Mouse (Mus musculus): ENCODE data around the gene Tcaf3.

The Tcaf3 gene

DNA sequence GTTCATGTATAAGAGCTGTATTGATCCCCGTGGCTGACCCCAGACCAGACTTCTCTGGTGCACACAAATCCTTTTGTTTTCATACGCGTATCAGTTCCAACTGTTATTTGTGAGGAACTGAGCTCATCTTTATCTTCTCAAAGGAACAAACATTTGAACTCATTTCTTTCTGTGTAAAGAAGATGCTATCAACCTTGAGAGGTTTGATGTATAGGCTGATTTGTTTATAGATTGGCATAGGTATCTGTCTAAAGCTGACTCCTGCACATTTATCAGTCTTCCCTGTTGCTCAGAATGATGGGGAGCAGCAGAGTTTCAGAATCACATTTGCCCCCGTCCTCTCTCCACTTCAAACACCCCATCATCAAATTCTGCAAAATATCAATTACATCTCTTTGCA is at the start of gene Tcaf3:
Tcaf3 (minus strand) TSS at position 101 of the 400 bp plus-strand sequence.
- no peak for DNase-seq (ENCODE audit: low spot score in 2 of 2)

DNA sequence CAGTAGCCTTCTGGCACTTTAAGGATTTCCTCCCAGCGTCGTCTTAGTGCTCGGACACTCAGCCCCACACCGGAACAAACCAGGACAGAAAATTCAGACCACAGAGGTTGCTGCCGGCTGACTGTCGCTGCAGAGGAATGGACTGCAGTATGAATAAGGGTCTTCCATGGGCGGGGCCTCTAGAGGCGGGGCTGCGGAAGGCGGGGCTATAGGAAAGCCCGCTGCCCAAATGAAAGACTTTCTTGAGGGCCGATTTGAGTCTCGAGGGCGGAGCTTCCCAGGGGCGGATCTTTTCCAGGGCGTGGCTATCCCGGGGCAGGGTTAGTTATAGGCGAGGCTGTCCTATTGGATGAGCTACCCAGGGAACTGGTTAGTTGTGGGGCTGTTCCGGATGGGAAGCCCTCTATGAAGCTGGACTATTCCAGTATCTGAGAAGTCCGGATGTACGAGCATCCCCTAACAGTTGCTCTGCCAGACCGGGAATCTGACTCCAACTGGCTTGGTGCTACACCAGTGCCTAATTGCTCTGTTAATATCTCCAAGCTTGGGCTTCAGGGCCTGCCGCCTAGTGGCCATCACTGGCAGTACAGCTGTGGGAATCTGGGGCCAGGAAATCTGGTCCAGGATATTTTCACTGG is 47.5 kb upstream of the Tcaf3 start, which contains the start of gene Tcaf2:
Tcaf2 (minus strand) TSS at position 343 of the 638 bp plus-strand sequence.
- peak; percentile 34 to 55 for DNase-seq (ENCODE audit: low spot score in 2 of 2)

DNA sequence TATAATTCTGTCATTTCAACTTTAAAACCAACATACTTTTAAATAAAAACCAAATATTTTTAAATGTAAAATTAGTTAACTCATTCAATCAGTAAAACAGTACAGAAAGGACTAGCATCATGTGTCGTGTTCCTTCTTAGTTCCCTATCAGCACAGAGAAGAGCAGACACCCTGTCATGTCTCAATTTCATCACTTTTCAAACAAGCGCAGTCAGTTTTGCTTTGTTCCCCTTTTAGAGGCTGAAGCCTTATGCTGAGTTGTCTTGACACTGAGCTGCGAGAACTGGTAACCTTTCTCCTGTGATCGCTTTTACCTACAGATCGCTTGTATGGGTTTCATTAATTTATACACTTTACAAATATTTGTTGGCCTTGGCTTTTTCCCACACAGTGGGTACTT is 36.9 kb upstream of the Tcaf3 start:
- no peak for DNase-seq (ENCODE audit: low spot score in 2 of 2)

DNA sequence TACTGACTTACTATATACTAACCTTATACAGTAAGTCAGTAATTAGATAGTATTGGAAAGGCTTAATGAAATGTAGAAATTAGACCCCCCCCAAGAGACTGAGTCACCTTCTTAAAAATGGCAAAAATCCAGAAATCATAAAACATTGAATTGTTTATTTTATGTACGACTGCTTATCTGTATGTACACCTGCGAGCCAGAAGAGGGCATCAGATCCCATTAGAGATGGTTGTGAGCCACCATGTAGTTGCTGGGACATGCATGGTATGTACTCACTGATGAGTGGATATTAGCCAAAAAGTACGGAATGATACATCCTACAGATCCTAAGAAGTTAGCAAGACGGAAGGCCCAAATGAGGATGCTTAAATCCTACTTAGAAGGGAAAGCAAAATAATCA is 33.9 kb upstream of the Tcaf3 start:
- no peak for DNase-seq (ENCODE audit: low spot score in 2 of 2)

DNA sequence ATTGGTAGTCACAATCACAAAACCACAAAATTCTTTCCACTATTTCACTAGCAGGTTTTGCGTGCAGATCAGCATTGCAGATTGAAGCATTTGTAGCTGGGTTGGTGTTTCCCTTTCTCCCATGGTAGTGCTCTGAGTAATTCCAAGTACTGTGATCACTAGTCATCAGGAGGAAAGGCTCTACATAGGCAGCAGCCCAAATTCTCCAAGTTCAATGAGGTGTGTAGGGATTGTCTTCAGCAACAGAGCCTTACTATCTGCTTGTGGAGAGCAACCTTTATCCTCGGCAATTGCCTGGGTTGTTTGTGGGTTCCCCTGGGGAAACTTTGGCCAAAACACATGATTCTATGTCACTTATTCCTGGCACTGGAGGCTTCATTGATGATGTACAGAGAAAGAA is 19.4 kb upstream of the Tcaf3 start:
- DNase-seq (ENCODE audit: low spot score in 2 of 2): no peak

DNA sequence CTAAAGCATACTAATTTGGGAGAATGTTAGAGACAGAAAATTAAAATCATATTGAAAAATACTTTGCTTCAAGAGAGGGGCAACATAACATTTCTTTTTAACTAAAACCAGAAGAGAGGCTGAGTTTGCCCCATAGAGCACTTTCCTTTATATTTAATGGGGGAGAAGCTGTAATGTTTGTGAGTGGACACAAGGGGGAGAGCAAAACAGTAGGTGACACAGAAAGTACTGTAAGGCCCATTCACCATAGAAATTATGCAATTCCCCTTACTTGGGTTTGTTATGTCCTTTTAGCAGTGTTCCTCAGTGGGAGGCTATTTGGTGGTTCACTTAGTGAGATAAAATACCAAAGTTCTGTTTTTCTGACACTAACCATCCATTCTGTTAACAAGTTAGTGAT is 14.7 kb upstream of the Tcaf3 start:
- no peak for DNase-seq (ENCODE audit: low spot score in 2 of 2)

DNA sequence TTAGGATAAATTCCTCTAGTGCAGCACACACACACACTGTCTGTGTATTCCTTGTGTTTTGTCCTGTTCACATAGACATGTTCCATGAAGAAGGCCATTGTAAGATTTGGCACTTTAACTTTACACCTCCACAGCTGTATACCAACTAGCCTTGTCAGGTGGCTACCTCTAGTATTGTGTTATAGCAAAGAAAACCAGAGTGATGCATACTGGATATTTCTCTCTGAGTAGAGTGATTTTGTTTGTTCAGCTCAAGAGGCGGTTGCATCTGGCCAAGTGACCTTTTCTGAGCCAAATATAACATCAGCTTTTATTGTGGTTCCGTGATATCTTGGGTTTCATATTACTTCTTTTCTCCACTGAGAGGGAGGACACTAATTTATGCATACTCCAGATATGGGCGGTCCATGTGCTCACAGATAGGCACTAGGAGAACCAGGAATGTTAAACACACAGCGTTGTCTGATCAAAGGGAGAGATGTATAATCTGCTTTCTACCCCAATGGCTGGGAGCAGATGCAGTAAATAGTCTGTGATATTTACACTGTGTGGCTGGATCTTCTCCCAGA is 13.5 kb upstream of the Tcaf3 start:
- no peak for DNase-seq (ENCODE audit: low spot score in 2 of 2)

DNA sequence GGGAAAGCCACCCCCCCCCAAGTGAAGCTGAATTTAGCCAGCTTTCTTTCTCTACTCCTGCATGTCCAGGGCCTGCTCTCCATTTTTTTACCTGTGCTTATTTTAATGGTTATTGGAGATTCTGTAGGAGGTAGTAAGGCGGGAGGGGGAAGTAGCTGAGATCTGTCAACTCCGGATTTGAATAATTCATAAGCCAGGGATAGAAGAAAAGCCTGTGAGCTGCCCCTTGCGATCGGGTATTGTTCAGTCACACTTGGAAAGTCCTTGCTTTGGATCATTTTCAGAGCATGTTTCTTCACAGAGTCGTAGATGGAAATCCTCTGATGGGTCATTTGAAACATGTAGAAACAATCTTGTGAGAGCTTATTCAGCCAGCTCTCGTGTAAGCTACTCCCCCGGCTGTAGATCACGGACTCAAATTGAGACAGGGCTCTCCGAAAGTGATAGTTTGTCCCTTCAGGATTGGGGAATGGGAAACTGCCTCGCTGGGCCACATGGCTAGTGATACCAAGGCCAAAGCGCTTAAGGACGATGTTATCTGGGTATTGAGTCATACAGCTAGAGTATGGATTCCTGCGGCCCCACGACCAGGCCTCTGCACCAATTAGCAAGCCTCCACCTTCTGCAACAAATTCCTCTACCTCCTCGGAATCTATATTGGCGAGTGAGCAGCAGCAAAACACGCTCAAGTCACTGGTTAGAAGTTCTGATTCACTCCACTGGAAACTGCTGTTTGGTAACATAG is 4.2 kb downstream of the Tcaf3 start:
- DNase-seq (ENCODE audit: low spot score in 2 of 2): no peak

DNA sequence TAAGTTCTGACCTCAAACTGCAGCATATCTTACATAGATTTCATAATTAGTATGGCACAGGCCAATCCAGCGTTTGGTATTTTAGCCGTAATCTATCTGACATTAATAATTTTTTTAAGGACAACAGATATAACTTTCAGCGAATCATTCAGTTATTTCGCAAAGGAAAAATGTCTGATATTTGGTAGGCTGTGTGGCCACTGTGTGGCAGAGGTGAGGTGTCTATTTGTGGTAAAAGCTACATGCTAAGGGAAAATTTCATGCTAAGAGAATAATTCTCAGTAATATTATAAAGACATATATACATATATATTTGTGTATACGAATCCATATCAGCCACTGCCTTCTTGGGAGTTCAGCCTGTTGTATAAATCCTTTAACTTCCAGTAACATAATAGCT is 10.9 kb downstream of the Tcaf3 start:
- no peak for DNase-seq (ENCODE audit: low spot score in 2 of 2)

DNA sequence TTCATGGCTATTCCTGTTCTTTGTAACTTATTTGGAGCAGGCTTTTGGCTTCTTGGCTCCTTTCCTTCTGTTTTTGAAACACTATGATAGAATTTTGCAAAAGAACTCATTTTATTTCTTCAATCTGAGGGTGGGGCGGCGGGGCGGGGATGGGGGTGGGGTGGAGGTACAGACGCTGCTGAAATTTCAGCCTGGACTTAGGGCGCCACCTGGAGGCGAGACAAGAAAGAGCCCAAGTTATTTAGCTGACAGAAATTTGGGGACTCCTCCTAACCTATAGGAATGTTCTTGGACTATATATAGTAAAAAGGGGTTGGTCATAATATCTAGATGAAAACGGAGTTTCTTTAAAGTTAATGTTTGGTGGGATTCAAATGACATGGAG is 14.0 kb downstream of the Tcaf3 start:
- DNase-seq (ENCODE audit: low spot score in 2 of 2): peak in 1 of 2 experiments; percentile 45

DNA sequence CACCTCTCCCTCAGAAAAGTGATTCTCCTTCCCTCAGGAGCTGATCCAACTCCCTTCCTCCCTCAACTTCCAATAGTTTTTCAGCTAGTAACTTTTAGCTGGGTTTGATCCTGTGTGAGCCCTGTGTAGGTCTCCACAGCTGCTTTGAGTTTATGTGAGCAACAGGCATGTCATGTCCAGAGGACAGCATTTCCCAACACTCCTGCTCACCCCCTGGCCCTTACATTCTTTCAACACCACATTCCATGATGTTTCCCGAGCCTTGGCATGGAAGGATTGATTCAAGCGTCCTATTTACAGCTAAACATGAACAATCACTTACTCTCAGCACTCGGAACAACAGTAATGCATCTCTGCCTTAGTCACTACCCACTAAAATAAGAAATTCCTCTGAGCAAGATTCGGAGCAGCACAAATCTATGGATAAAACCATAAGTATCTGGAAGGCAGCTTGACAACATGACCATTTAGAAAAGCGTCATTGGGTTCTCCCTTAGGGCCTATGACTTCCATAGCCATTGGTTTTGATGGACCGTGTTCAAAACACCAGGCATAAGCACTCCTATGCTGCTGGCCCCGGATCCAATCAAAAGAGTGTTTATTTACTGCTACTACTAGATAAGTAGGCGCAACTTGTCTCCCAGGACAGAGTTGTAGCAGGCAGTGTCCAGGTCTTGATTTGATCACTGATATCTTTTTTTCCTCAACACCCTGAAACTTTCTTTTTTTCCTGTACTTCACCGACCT is 14.6 kb downstream of the Tcaf3 start:
- DNase-seq (ENCODE audit: low spot score in 2 of 2): no peak

DNA sequence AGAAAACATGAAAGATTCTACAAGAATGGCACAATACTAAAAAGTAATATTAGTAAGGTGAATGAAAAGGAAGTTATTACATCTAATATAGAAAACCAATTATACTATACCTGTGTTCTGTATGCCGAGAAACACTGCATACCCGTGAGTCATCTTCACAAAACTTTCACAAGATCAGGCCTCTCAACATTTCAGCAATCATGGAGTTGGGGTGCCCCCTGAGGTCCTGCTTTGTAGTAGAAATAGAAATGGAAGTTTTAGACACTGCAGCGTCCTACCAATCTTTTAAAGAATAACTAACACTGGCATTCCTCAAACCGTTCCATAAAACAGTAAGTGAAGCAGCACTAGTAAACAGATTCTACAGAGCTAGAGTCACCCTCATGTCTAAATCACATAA is 18.8 kb downstream of the Tcaf3 start:
- DNase-seq (ENCODE audit: low spot score in 2 of 2): no peak

DNA sequence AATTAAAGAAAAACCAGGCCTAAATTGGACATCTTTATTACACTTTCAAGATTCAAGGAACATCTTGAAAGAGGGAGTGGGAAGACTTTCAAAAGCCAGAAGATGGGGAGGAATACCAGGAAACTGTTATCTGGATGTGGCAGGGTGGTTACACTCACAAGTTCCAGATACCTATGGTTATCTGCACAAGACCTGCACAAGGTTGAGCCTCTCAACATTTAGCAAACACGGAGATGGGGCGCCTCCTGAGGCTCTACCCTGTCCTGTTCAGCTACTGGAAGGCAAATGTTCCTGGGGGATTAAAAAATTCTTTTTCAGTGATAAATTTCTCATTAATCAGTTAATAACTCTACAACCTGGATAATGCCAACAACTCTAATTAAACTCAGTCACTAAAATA is 20.1 kb downstream of the Tcaf3 start:
- no peak for DNase-seq (ENCODE audit: low spot score in 2 of 2)

DNA sequence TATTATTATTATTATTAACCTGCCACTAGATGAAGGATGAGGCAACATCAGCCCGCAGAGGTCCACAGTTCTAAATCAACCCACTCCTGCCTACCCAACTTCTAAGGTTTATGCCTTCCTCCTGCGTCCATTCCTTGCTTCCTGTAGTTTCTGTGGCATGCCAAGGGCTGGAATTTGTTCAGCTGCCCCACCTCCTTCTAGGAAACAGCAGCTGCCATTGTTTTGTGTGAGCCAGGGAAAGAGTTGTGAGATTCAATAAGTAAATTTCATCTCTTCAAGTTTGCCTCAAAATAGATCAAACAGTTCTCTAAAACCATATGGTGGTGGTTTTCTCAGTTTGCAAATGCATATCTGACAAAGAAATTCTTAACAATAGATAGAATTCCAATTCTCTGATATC is 29.3 kb downstream of the Tcaf3 start:
- DNase-seq (ENCODE audit: low spot score in 2 of 2): no peak

DNA sequence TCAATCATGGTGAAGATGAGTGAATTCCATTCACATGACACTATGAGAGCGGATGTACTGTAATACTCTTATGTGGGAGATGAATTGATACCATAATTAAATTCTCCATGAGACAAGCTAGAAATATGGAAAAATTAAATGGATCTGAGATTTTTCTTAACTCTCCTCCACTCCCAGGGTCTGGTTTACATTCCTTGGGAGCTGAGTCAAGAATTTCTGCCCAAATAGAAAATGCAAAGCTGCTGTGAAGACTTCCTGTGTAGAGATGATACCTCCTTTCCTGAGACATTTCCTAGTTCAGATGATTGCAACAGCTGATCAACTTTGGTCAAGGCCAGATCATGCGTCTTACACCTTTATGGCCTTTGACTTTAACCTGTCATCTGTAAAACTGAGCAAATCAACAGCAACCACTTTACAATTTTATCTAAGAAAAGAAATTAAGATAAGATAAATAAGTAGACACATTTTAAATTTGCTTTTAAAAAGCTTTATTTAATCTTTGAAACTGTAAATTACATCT is 31.4 kb downstream of the Tcaf3 start:
- DNase-seq (ENCODE audit: low spot score in 2 of 2): no peak

DNA sequence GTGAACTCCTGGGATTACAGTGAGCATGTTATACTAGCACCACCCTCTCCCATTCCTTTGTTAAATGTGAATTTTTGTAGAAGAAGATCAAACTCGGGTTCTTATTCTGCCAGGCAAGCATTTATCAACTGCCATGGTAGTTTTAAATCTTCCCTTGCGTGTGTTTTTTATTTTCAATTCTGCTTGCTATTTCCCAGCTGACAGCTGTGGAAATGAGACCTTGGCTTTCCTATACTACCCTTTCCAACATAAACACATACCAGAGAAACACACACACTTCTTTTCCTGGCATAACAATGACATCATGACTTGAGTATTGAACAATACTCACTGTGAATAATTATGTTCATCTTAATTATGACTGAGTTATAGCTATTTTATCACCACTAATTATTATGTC is 35.2 kb downstream of the Tcaf3 start:
- DNase-seq (ENCODE audit: low spot score in 2 of 2): no peak

DNA sequence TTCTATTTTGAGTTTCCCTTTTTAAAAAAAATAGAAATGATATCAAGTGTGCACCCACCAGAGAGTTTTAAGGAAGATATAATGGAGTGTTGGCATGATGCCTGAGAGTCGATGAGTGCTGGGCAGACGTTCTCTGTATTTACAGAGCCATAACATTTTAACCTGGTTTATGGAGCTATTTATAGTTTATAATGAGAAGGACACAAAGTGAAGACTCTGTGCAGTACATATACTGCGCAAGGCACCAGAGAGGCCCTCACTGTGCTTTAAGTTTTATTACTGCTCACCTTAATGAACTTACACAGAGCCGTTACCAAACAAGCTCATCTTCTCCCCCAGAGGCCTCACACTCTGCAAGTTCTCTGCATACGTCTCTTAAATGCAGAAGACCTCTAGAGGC is 36.6 kb downstream of the Tcaf3 start:
- DNase-seq (ENCODE audit: low spot score in 2 of 2): no peak

DNA sequence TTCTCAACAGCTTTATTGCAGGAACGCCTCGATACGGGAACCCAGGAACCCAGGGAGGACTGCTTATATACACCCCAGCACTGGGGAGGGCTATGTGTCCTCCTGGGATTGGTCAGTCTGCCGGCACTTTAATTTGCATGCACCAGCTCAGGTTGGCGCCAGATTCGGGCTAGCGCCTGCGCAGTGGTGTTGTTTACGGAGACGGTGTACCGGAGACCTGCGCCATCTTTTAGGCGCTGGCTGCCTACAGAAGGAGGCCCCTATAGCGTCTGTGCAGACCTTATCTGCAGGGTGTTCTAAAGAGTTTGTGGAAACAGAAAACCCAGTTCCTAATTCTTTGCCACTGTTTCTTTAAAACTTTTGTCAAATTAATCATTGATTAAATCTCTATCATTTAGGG is 38.9 kb downstream of the Tcaf3 start:
- DNase-seq (ENCODE audit: low spot score in 2 of 2): no peak

DNA sequence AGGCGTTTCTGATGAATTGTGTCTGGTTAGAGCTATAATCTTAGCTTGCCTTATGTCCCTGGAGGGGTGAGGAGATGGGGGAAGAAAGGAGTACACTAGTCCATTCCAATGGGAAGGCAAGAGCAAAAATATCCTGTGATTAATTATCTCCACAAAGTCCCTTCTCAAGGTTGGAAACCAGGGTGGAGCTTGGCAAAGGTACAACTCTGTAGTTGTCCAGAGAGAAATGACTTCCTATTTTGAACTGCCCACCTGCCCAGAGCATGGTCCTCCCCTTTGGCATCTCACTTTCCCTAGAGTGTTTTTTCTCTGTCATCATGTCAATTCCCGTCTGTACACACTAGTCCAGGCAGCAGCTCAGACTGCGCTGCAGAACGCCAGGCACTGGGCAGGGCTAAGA is 50.0 kb downstream of the Tcaf3 start, which contains the start of gene Olfr455:
Olfr455 (minus strand) TSS at position 127 of the 400 bp plus-strand sequence.
- no peak for DNase-seq (ENCODE audit: low spot score in 2 of 2)

DNA sequence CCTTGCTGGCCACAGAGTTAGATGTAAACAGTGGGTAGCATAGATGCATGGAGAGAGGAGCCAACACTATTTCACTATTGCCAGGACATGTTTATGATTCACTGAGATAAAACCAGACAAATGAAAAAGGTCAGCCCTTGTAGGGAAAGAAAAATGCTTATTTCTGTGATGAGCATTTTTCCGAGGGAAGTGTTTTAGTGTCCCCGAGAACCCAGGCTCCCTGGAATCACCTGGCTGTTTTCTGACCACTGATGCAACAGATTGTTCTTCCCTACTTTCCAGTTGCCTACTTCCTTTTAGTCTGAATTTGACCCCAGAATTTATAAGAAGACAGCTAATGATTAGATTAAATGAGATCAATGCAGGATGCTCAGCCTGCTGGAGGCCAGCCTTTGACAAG is 51.3 kb downstream of the Tcaf3 start:
- no peak for DNase-seq (ENCODE audit: low spot score in 2 of 2)

DNA sequence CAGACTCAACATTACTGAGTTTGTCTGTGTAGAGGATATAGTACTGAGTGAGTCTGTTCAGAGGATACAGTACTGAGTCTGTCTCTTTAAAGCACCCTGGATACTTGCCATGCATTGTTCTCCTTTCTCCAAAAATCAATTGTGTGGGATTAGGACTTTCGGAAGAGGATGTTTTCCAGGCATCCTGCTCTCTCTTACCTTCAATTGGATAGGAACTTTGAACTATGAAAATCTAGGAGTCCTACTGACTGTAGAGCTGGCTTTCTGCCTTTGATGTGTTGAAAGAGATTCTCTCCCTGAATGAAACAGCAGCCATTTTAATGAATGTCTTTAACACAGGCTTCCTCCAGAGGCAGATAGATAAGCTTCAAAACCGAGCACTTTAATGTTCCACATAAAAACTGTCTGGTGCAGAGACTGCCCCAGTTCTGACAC is 52.0 kb downstream of the Tcaf3 start:
- no peak for DNase-seq (ENCODE audit: low spot score in 2 of 2)

DNA sequence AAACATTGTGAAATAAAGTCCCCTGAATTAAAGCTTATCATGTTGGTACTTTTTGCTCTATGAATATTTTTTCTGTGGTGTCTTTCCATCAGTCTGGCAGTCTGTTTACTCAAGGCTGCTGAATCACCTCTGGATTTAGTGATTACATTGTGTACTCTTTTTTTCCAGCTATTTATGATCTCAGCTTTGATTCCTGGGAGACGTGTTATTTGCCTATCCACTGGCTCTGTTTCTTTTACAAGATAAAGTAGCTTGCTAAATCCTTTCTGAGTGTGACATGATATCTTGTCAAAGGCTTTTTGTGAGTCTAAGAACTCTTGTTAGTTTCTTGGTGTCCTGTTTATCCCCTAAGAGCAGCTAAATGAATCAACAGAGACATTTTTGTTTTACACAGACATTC is 52.6 kb downstream of the Tcaf3 start:
- DNase-seq (ENCODE audit: low spot score in 2 of 2): no peak
